Mouse (Mus musculus) brain, embryonic 18.5 days (tissue): ENCODE measurements around the gene Mat2a.
A peak's percentile ranks its signal among the peaks of the same experiment; 100 is the strongest.
"Not testable (repeated sequence)": the region's sequence is repeated elsewhere in the genome, so short reads cannot be mapped to it uniquely, and the experiment has no call there.

Source experiments
- DNase-seq: peaks from one replicate; pipeline ENCODE4 v3.0.0-alpha.2; 2012; ENCODE audit warnings: low read depth, low spot score

Gene Mat2a

DNA sequence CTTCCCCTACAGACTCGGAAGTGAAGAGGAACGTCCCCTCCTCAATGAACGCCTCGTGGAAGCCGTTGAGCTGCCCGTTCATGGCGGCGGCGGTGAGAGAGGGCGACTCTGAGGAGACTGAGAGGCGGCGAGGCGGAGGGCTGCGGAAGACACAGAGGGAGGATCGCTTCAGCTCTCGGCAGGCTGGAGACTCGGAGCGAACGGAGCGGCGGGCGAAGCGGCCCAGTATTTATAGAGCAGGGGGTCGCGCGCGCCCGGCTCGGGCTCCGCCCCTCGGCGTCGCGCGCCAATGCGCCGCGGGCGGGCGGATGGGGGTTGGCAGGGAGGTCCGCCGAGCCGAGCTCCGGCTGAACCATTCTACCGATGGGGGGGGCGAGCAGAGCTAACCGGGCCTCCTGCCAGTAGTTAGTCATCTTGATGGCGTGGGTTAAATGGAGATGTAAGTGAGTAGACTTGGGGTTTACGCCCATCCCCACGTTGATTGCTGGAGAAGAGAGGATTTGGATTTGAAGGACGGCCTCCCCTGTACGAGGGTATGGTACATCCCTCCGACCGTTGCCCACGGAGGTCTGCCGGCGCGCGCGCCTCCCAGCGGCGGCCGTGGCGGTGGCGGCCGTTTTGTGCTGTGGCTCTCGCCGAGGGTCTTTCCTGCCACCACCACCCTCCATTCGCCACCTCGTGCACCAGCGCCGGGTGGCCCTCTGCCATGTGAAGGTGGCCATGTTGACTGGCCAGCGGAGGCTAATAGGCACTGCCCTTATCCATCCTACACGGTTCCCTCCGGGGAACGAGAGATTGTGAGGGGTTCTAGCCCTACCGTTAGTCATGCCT lies at the start of gene Mat2a:
Gene Mat2a, minus strand, starts transcription at position 204 of the 831 bp plus-strand sequence.
- DNase-seq: peak; percentile 94

DNA sequence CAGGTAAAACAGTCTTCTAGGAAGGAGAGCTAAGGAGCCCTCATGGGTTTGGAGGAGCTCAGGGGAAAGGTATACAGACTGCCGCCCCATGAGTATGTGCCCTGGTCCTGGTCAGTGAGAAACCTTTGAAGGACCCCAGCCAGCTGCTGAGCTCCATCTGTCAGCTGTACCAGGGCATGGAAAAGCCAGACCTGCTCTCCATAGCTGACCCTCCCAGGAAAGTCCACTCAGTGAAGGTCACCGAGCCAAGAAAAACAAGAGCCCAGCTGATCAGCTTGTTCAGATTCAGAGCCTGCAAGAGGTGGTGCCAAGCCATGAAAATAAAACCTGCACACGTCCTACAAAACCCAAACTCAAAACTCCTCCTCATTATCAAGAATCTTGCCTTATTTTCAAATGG lies 49.5 kb upstream of the Mat2a start:
- no peak for DNase-seq

DNA sequence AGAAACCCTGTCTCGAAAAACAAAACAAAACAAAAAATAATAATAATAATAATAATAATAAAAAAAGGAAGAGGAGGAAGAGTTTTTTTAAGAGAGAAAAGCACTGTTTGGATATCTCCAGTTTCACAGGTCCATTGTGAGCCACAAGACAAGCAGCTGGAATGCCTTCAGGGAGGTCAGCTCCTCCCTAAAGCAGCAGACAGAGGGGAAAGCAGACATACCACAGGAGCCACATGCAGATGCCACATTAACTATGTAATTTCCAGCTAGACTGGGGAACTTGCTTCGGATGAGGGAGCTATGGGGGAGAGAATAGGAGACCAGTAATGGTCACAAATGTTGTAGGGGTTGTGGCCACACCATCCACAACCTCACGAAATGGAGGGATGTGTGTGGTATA lies 47.9 kb upstream of the Mat2a start:
- DNase-seq: no peak

DNA sequence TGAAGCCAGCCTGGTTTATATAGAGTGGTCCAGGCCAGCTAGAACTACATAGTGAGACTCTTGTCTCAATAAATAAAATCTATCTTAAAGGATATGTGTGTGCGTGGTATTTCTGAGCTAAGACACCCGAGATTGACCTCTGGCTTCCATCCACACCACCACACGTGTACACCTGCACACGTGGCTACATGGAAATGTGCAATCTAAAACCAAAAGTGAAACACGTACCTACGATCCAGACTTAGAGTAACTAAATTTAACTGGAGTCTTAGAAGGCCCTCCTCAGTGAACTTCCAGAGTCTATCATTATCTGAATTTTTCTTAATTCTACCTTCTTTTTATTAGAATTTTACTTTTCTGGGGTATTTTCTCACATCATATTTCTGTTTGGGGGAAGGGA lies 46.9 kb upstream of the Mat2a start:
- no peak for DNase-seq

DNA sequence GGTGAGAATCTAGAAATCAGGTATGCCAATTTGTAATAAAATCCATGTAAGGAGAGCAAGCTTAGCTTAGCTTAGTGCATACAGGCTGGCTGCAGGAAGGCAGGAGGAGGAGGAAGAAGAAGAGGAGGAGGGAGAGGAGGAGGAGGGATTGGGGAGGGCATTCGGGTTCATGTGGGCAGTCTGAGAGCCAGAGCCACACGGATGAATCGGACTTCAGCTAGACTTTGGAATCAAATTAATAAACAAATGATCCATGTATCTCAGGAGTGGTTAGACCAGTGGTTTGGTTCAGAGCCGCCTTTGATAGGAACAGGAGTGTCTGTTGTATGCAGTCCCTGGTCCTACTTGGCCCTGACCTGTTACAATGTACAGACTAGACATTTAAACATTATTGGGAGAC lies 45.5 kb upstream of the Mat2a start:
- no peak for DNase-seq

DNA sequence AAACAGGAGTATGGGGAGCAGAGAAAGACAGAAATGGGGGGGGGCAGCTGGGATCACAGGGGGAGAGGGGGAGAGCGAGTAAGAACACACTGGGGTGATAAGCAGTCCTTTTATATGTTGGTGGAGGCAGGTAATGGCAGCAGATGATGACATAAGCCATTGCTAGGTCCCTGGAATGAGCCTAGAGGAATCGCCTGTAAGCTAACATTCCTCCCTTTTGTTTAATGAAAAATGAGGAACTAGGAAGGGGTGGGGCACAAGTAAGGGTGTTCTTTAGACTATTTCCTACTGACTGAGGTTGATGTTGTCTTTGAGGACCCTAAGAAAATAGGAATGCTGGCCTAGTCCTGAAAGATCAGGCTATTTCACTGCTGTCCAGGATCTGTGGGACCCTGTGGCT lies 42.8 kb upstream of the Mat2a start:
- no peak for DNase-seq

DNA sequence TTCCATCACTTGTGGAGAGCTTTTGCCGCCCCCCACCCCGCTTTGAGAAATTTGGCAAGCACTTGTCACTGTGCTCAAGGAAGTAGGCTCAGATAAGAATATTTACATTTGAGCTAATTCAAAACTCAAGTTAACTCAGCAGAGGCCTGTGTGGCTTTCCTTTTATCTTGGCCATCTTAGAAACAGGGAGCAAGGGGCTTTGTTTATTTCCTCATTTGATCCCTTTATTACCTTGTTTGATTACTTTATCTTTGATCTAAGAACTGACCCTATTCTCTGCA lies 41.0 kb upstream of the Mat2a start:
- no peak for DNase-seq

DNA sequence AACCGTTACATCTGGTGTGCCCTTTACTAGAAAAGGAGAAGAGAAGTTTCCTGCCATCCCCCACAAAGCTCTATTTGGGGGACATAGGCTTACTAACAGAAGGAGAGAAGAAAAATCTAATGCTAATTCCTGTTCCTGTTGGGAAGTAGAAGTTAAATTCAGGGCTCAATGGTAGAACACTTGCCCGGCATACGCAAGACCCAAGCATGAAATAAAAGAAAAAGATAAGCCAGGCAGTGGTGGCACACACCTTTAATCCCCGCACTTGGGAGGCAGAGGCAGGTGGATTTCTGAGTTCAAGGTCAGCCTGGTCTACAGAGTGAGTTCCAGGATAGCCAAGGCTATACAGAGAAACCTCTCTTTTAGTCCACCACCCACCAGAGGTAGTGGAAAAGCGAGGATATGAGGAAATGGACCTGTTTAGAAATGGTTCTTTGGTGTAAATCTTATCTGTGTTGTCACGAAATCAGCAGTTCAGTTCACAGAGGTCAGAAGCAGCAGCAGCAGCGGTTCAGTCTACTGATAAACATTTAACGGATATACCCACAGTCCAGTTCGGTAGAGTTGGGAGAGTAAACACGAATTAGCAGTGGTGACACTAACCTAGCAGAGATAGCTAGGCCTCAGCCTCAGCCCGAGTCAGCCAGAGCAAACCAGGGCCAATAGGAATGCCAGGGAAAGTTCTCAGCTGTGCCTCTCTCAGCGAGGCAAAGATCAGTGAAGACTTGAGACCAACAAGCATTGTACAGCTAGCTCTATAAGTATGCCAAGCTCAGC lies 40.5 kb upstream of the Mat2a start:
- no peak for DNase-seq

DNA sequence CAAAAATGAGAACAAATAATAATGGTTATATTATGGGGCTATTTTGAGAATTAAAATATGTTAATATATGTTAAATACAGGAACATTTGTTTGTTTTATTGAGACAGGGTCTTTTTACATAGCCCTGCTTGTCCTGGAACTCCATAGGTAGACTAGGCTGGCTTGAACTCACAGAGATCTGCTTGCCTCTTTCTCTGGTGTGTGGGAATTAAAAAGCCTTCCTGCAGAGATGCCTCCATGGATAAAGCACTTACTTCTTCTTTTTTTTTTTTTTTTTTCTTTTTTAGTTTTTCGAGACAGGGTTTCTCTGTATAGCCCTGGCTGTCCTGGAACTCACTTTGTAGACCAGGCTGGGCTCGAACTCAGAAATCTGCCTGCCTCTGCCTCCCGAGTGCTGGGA lies 39.3 kb upstream of the Mat2a start:
- DNase-seq: not testable (repeated sequence)

DNA sequence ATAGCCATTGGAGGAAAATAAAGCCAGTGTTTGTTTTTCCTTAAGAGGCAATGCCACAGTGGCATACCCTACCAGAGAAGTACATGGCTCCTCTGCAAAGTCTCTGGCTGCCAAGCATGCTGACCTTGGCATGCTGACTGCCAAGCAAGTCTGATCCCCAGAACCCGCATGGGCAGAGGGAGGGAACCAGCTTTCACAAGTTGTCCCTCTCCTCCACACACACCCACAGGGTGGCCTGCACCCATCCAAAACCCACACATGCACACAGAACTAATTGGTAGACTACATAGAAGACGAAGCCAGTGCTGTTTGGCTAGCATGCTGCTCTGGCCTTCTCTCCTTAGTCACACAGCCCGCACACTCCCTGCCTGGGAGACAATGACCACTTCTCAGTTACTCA lies 38.3 kb upstream of the Mat2a start:
- no peak for DNase-seq

DNA sequence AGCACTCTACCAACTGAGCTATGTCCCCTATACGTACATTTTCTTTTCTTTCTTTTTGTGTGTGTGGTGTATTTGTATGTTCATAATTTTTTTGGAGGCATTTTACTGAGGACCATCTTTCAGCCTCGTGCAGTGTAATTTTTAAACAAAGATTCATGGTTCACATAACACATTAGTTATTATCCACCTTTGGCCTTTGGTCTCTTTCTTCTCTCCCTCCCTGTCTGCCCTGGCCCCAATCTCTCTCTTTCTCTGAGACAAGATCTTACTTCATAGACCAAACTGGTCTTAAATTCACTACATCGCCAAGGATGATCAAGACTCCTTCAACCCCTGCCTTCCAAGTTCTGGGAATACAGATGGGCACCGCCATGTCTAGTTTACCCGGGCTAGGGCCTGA lies 37.5 kb upstream of the Mat2a start:
- DNase-seq: no peak

DNA sequence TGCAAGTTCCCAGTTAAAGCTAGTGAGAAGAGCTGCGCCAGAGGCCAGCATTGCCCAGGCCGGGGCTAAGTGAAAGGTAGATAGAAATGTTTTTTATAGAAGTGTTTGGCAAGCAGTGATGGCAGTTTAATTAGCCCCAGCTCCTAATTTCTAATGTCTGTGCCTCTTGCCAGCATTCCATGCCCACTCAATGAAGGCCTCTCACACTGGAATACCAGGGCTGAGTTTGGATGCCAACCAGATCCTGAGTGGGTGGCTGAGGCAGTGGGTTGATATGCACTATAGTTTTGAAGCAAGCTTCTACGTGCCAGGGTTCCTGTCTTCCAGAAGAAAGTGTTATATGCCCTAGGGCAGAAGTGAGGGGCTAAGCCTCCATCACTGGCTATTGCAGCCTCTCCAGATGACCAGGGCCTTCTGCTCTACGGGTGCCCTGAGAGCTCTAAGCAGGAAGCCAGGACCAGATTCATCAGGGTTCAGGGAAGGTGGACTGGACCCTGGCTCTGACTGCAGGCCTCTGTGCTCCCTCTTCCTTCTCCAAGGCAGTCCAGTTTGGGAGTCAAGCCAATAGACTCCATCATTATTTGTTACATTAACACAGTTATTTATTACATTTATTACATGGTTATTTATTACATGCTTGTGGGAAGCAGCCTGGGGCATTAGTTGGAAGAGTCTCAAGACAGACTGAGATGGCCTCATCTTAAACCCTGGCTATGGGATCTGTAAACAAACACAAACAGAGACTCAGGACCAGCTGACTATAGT lies 36.0 kb upstream of the Mat2a start:
- no peak for DNase-seq

DNA sequence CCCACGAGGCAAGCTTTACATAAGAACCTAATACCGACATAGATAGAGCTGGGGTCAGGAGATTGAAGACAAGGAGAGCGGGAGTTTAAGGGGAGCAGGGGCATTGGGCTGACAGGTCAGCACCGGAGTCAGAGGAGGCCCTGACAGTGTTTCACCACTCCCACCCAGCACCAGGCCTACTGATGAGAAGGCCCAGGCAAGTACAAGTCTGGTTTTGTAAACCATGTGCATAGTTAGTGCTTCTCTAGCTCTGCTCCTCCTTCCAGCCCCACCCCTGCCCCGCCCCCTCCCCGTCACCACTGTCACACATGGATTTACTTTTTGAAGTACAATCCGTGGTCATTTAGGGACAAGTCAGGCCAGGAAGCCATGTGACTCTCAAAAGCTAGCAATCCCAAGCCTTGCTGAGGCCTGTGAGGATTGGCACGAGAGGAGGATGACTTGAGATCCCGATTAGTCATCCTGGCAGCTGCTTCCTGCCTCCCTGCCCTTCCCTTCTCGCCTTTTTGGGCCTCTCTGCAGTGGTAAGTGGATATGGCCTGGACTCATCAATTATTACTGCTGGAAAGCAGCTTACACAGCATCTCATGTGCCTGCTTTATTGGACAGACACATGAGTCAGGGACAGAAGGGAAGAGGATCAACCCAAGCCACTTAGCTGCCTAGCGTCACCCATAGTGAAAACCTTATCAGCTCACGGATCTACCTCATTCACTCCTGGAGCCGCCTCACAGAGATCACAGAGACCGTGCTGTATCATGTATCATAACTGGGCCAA lies 34.1 kb upstream of the Mat2a start:
- no peak for DNase-seq

DNA sequence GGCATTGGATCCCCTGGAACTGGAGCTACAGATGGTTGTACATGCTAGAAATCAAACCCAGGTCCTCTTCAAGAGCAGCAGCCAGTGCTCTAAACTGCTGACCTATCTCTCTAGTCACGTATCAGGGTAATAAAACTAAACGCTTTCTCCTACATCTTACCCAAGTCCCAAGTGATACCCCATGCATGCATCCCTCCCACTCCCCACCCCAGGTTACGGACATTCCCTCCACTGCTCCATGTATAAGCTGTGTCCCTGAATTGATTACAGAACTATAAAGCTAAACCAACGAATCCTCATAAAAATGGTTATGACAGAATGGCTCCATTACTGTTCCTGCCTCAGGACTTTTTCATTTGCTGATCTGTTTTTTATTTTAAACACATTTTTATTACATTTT lies 26.8 kb upstream of the Mat2a start:
- DNase-seq: no peak

DNA sequence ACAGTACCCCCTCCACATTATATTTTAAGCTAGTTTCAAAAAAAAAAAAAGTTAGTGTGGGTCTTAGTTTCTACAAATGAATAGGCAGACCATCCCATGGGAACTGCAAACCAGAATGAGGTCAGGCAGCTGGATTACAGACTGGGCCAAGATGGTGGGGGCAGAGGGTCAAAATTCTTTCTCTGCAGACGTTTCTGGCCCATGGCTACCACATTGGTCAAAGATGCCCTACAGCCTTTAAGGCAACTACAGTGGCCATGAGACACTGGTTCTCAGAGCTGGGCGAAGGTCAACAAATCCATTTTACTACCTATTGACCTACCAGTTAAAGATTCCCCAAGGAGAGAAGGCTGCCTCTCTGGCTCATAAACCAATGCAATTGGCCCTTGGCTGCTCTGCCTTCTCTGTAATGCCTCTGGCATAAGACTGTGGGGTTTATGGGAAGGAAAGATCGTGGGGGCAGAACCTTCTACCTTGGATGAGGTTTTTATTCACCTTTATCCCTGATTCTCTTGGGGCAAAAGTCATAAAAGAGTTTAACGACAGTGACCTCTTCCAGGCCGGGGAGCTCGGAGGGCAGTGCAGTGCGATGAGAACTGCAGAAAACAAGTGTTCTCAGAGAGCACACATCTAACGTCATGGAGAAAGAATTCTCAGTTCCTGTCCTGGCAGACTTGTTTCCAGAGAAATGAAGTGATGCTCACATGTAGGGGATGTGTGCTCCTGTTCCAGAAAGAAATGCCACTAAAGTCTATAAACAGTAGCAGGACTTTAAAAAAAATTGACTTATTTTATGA lies 26.2 kb upstream of the Mat2a start:
- DNase-seq: no peak

DNA sequence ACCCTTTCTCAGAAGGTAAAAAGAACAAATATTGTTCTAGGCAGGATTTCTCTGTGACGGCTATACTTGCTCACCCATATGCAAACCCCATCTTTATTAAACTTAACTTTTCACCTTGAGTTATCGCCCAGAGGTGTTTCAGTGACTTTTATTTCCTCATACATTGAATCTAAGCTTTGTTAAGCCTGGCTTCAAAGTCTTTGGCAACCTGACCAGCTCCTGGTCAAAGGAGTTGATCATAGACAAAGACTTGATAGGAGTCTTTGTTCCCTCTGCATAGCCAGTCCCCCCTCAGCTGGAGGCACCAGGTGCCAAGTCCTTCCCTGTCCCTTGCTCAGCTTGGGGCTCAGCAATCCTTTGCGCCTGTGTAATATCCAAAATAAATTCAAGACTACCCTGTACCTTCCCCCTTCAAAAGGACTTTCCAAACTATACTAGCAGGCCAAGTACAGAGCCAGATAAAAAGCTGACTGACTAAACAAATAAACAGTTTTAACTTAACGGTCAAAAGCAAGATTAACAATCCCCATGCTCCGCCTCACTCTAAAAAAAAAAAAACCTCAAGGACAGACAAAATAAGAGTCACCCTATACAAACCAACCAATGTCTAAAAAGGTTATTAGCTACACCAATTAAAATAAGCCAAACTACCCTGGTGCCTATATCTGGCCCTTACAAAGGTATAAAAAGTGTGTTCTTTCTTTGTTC lies 23.3 kb upstream of the Mat2a start:
- DNase-seq: not testable (repeated sequence)

DNA sequence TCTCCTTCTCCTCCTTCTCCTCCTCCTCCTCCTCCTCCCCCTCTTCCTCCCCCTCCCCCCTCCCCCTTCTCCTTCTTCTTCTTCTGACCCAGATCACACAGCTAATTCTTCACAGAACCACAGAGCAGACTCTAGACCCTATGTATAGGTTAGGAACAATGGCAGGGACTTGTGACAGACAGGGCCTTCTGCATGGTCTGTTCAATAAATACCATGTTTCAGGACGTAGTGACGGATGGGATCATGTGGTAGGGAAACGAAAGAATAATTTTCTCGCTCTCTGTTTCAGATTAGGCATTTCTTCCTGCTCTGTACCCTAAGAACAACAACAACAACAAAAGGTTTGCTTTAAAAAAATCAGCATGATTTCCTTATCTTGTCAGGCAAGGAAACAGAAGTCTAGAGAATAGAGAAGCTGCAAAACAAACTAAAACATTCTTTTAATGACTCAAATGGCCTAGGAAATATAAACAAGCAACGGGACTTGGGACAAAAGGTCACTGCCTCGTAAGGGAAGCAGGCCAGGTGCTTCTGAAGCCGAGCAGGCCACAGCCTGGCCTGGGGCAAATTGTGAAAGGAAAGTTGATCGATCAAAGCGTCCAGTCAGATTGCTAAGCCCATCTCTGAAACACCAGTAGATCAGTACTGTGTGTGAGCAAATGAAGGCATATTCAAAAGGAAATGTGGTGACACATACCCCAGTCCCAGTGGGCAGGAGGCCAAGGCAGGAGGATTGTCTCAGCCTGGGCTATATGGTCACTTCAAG lies 20.9 kb upstream of the Mat2a start:
- DNase-seq: no peak

DNA sequence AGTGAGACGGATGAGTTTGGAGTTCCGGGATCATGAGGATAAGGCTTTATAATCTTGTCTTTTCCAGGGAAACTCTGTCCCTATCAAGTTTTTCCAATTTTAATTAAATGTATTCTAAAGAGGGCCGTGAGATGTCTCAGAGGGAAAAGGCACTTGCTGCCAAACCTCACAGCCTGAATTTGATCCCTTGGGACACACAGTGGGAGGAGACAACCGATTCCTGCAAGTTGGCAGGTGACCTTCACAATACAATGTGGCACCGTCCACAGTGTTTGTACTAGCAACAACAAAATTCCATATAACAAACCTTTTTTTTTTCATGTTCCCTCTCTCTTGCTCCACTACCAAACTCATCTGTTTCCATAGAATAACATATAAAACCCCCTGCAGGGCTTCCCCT lies 19.6 kb upstream of the Mat2a start:
- no peak for DNase-seq

DNA sequence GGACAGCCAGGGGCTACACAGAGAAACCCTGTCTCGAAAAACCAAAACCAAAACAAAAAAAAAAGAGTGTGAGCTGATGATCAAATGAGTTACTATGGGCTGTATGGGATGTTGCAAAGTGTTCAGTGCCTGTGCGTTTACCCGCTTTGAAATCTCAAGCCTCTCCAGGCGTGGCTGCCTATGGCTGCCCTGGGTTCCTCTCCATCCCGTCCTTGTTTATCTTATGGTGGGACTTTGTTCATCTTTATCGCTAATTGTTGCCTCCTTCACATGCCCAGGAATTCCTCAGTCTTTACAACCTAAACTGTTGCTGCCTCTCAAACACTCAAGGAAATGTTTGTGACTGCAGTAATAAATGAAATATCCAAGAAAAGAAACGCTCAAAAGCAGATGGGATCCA lies 19.1 kb upstream of the Mat2a start:
- DNase-seq: no peak

DNA sequence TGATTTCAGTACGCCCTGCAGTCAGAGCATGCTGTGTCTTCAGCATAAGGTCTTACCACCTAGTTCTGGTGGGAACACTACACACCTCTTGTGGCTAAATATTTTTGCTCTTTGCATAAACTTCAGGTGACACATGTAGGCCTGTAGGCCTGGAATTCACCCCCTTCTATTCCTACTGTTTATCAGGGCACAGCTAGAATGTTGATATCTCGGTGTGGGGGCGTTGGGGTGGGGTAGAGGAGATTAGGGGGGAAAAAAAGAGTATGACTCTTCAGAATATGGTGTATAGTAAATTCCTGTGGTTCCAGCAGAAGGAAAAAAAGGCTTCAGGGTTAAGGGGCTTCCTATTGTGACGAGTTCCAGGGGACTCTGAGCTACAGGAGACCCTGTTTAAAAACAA lies 17.2 kb upstream of the Mat2a start:
- no peak for DNase-seq
